Mouse (Mus musculus) stomach, adult 2 months (tissue): Measurements from ENCODE around the gene Gm21721. TPM values are rescaled to one million over a fixed set of nuclear protein-coding genes. Genes with fewer than 3 reads are reported as not detected.

ENCODE experiments used
- polyA plus RNA-seq: library from polyadenylated mRNA; depleted of rRNA; stranded (reverse); fragments of >200 nt; gene quantifications from 2 replicates; pipeline ENCODE4 v1.2.3, GENCODE M21; 2012; rRNA removed

Gm21721 gene
- not detected in 2 replicates for polyA plus RNA-seq

DNA sequence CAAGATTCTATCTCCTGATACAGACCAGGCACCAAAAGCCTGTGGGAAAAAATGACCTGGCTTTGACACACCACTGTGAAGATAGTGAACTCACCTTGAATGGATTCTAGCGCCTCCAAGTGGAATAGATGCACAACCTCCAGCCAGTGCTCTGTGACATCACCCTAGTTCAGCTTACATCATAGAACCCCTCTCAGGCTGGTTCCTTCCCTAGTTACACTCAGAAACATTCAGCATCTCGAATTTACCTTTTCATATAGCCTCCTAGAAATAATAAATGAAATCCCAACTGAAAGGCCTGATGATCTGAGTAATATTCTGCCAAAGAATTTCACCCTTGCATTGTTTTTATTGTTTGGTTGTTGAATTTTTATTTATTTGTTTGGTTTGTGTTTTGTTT lies at the start of gene Gm21721:
Gene Gm21721, minus strand, starts transcription at position 101 of the 400 bp plus-strand sequence.

Other genes with a start within 250 kb of the Gm21721 start
- gene Gm21292, start 68.3 kb downstream of the Gm21721 start, polyA plus RNA-seq = not detected in 2 replicates
- not detected in 2 replicates for gene Gm21812, start 145.0 kb upstream of the Gm21721 start, polyA plus RNA-seq
- not detected in 2 replicates for gene Gm21874, start 214.0 kb upstream of the Gm21721 start, polyA plus RNA-seq